Mouse (Mus musculus): Measurements from ENCODE around the gene Evc2. TPM values are rescaled to one million over a fixed set of nuclear protein-coding genes. Genes with fewer than 3 reads are reported as not detected.

The Evc2 gene
- polyA plus RNA-seq, 1 experiment from 2014 or later = 27.4 TPM

GRCm38 (mm10) chr5:37331133-37331505 lies 7.2 kb upstream of the Evc2 start:
- H3K4me1 ChIP-seq = peaks cover 20% of the 10 kb centered on the region
- peaks cover 65% of the 10 kb centered on the region for H3K36me3 ChIP-seq
- ATAC-seq (ENCODE audit: insufficient number of reproducible peaks, insufficient read depth, low FRiP score, low TSS enrichment, low read depth) = no peak
- WGBS = 93% methylated on average over 2 of the region's 2 CpGs
- no peaks in the 10 kb centered on the region for H3K9me3 ChIP-seq
- no peak overlapping the region for H3K4me3 ChIP-seq
- no peak overlapping the region for H3K27ac ChIP-seq
- H3K4me2 ChIP-seq = no peak overlapping the region
- H3K9ac ChIP-seq = no peak overlapping the region
- H3K27me3 ChIP-seq = no peaks in the 10 kb centered on the region

GRCm38 (mm10) chr5:37332066-37332465 lies 6.2 kb upstream of the Evc2 start:
- Histone ChIP-seq H3K9ac (no peak overlapping the region), H3K4me1 (peaks cover 24% of the 10 kb centered on the region), H3K4me2 (no peak overlapping the region), H3K27ac (no peak overlapping the region), H3K36me3 (peaks cover 56% of the 10 kb centered on the region), H3K4me3 (no peak overlapping the region), H3K27me3 (no peaks in the 10 kb centered on the region), H3K9me3 (no peaks in the 10 kb centered on the region)
- 78% methylated on average over 4 of the region's 4 CpGs for WGBS
- ATAC-seq (ENCODE audit: insufficient number of reproducible peaks, insufficient read depth, low FRiP score, low TSS enrichment, low read depth) = no peak

GRCm38 (mm10) chr5:37335061-37335460 lies 3.2 kb upstream of the Evc2 start:
- 0 out of 2 replicates have a peak overlapping the region, but pooled peaks have one; percentile 21 for H3K9ac ChIP-seq
- H3K4me2 ChIP-seq = peak overlapping the region; percentile 70
- H3K27me3 ChIP-seq = no peaks in the 10 kb centered on the region
- no peak for ATAC-seq (ENCODE audit: insufficient number of reproducible peaks, insufficient read depth, low FRiP score, low TSS enrichment, low read depth)
- no peak overlapping the region for H3K27ac ChIP-seq
- H3K4me3 ChIP-seq = no peak overlapping the region
- no peaks in the 10 kb centered on the region for H3K9me3 ChIP-seq
- WGBS = 55% methylated on average over 3 of the region's 3 CpGs
- H3K36me3 ChIP-seq = peaks cover 30% of the 10 kb centered on the region
- H3K4me1 ChIP-seq = peaks cover 49% of the 10 kb centered on the region

GRCm38 (mm10) chr5:37336485-37337105 lies 1.7 kb upstream of the Evc2 start, which contains the start of gene Evc:
Gene Evc (minus strand): TSS chr5:37336894.
- no peaks in the 10 kb centered on the region for H3K9me3 ChIP-seq
- H3K4me3 ChIP-seq = peak within 1 kb of the TSS; percentile 80
- peaks cover 15% of the 10 kb centered on the region for H3K36me3 ChIP-seq
- no peaks in the 10 kb centered on the region for H3K27me3 ChIP-seq
- peak within 1 kb of the TSS; percentile 89 for H3K9ac ChIP-seq
- WGBS = under 1% methylated on average over 48 of the region's 48 CpGs
- peak; percentile 69; the same call in 1 of the 2 replicates for ATAC-seq (ENCODE audit: insufficient number of reproducible peaks, insufficient read depth, low FRiP score, low TSS enrichment, low read depth)
- peak within 1 kb of the TSS; percentile 94 for H3K27ac ChIP-seq
- peak within 1 kb of the TSS; percentile 70 for H3K4me2 ChIP-seq
- H3K4me1 ChIP-seq = peaks cover 49% of the 10 kb centered on the region

- H3K9me3 ChIP-seq = no peaks in the 10 kb centered on the region
- peaks cover 49% of the 10 kb centered on the region for H3K4me1 ChIP-seq
- peak overlapping the region; percentile 84 for H3K9ac ChIP-seq
- peak overlapping the region; percentile 70 for H3K4me2 ChIP-seq
- 71% methylated on average over 3 of the region's 3 CpGs for WGBS
- no peaks in the 10 kb centered on the region for H3K27me3 ChIP-seq
- peak overlapping the region; percentile 68 for H3K4me3 ChIP-seq
- ATAC-seq (ENCODE audit: insufficient number of reproducible peaks, insufficient read depth, low FRiP score, low TSS enrichment, low read depth) = no peak
- peaks cover 15% of the 10 kb centered on the region; the same call in 1 of the 2 replicates for H3K36me3 ChIP-seq
- H3K27ac ChIP-seq = peak overlapping the region; percentile 94
These were observed 603 bp upstream of the Evc2 start for GRCm38 (mm10) chr5:37337696-37338095.

GRCm38 (mm10) chr5:37343962-37344361 lies 5.7 kb downstream of the Evc2 start:
- Histone ChIP-seq H3K27ac (no peak overlapping the region), H3K36me3 (peaks cover 40% of the 10 kb centered on the region), H3K4me1 (peaks cover 11% of the 10 kb centered on the region), H3K27me3 (no peaks in the 10 kb centered on the region), H3K9me3 (no peaks in the 10 kb centered on the region), H3K4me2 (no peak overlapping the region), H3K4me3 (no peak overlapping the region), H3K9ac (no peak overlapping the region)
- no peak for ATAC-seq (ENCODE audit: insufficient number of reproducible peaks, insufficient read depth, low FRiP score, low TSS enrichment, low read depth)
- 83% methylated on average over 2 of the region's 2 CpGs for WGBS

- ATAC-seq (ENCODE audit: insufficient number of reproducible peaks, insufficient read depth, low FRiP score, low TSS enrichment, low read depth) = no peak
- H3K4me3 ChIP-seq = no peak overlapping the region
- WGBS = 93% methylated on average over 2 of the region's 2 CpGs
- no peak overlapping the region for H3K27ac ChIP-seq
- H3K4me1 ChIP-seq = peaks cover 5% of the 10 kb centered on the region; the same call in 1 of the 2 replicates
- H3K9me3 ChIP-seq = no peaks in the 10 kb centered on the region
- H3K9ac ChIP-seq = no peak overlapping the region
- no peaks in the 10 kb centered on the region for H3K27me3 ChIP-seq
- peaks cover 60% of the 10 kb centered on the region for H3K36me3 ChIP-seq
- H3K4me2 ChIP-seq = no peak overlapping the region
These were observed 13.5 kb downstream of the Evc2 start for GRCm38 (mm10) chr5:37351791-37352190.

GRCm38 (mm10) chr5:37354385-37354784 lies 16.1 kb downstream of the Evc2 start:
- WGBS = 85% methylated on average over 4 of the region's 4 CpGs
- Histone ChIP-seq H3K9me3 (no peaks in the 10 kb centered on the region), H3K9ac (no peak overlapping the region), H3K4me3 (no peak overlapping the region), H3K27ac (no peak overlapping the region), H3K4me1 (peaks cover 5% of the 10 kb centered on the region; the same call in 1 of the 2 replicates), H3K36me3 (peaks cover 62% of the 10 kb centered on the region), H3K27me3 (no peaks in the 10 kb centered on the region), H3K4me2 (no peak overlapping the region)
- no peak for ATAC-seq (ENCODE audit: insufficient number of reproducible peaks, insufficient read depth, low FRiP score, low TSS enrichment, low read depth)

GRCm38 (mm10) chr5:37356027-37356426 lies 17.7 kb downstream of the Evc2 start:
- Histone ChIP-seq H3K4me3 (no peak overlapping the region), H3K9ac (no peak overlapping the region), H3K9me3 (no peaks in the 10 kb centered on the region), H3K27me3 (no peaks in the 10 kb centered on the region), H3K27ac (peak overlapping the region; percentile 28; the same call in 1 of the 2 replicates), H3K36me3 (peaks cover 65% of the 10 kb centered on the region), H3K4me1 (peaks cover 5% of the 10 kb centered on the region; the same call in 1 of the 2 replicates), H3K4me2 (no peak overlapping the region)
- WGBS = 37% methylated on average over 8 of the region's 8 CpGs
- ATAC-seq (ENCODE audit: insufficient number of reproducible peaks, insufficient read depth, low FRiP score, low TSS enrichment, low read depth) = no peak

GRCm38 (mm10) chr5:37362618-37363017 lies 24.3 kb downstream of the Evc2 start:
- 82% methylated on average over 5 of the region's 5 CpGs for WGBS
- Histone ChIP-seq H3K36me3 (peaks cover 61% of the 10 kb centered on the region), H3K27me3 (no peaks in the 10 kb centered on the region), H3K4me3 (no peak overlapping the region), H3K4me1 (peaks cover 25% of the 10 kb centered on the region), H3K9me3 (no peaks in the 10 kb centered on the region), H3K27ac (no peak overlapping the region), H3K9ac (no peak overlapping the region), H3K4me2 (no peak overlapping the region)
- no peak for ATAC-seq (ENCODE audit: insufficient number of reproducible peaks, insufficient read depth, low FRiP score, low TSS enrichment, low read depth)

GRCm38 (mm10) chr5:37363284-37363683 lies 25.0 kb downstream of the Evc2 start:
- H3K27me3 ChIP-seq = no peaks in the 10 kb centered on the region
- H3K27ac ChIP-seq = no peak overlapping the region
- no peak overlapping the region for H3K4me3 ChIP-seq
- peaks cover 56% of the 10 kb centered on the region for H3K36me3 ChIP-seq
- H3K4me2 ChIP-seq = no peak overlapping the region
- no peaks in the 10 kb centered on the region for H3K9me3 ChIP-seq
- ATAC-seq (ENCODE audit: insufficient number of reproducible peaks, insufficient read depth, low FRiP score, low TSS enrichment, low read depth) = no peak
- WGBS = 91% methylated on average over 5 of the region's 5 CpGs
- H3K4me1 ChIP-seq = peaks cover 26% of the 10 kb centered on the region
- H3K9ac ChIP-seq = no peak overlapping the region

GRCm38 (mm10) chr5:37365751-37366150 lies 27.5 kb downstream of the Evc2 start:
- Histone ChIP-seq H3K27ac (peak overlapping the region; percentile 64), H3K36me3 (peaks cover 53% of the 10 kb centered on the region), H3K9ac (no peak overlapping the region), H3K27me3 (no peaks in the 10 kb centered on the region), H3K4me3 (no peak overlapping the region), H3K9me3 (no peaks in the 10 kb centered on the region), H3K4me2 (no peak overlapping the region), H3K4me1 (peaks cover 26% of the 10 kb centered on the region)
- no peak for ATAC-seq (ENCODE audit: insufficient number of reproducible peaks, insufficient read depth, low FRiP score, low TSS enrichment, low read depth)

Data from embryonic facial prominence, embryonic 13.5 days (tissue).